Mouse (Mus musculus): ENCODE measurements around the gene Spice1. TPM values are rescaled to one million over a fixed set of nuclear protein-coding genes. Genes with fewer than 3 reads are reported as not detected.
A peak's percentile ranks its signal among the peaks of the same experiment; 100 is the strongest.

Gene Spice1
- polyA plus RNA-seq, 1 experiment from 2014 or later, result 13.3 TPM

- H3K36me3 ChIP-seq (replicated peaks), result no peaks in the 10 kb centered on the region
- no peaks in the 10 kb centered on the region for H3K9me3 ChIP-seq
- no peak overlapping the region for H3K9ac ChIP-seq
- ATAC-seq (replicated peaks), result peak; percentile 75
- H3K4me2 ChIP-seq, result no peak overlapping the region
- H3K4me1 ChIP-seq, result no peaks in the 10 kb centered on the region
- peak overlapping the region; percentile 42 for H3K27ac ChIP-seq
- no peak overlapping the region for H3K4me3 ChIP-seq
- H3K27me3 ChIP-seq (replicated peaks), result no peaks in the 10 kb centered on the region
- WGBS, result 11% methylated on average over 2 of the region's 2 CpGs
Measured at GRCm38 (mm10) chr16:44383549-44383948, 36.6 kb downstream of the Spice1 start.

- no peaks in the 10 kb centered on the region for H3K27me3 ChIP-seq (replicated peaks)
- H3K27ac ChIP-seq, result no peak overlapping the region
- H3K9ac ChIP-seq, result no peak overlapping the region
- H3K9me3 ChIP-seq, result no peaks in the 10 kb centered on the region
- no peak overlapping the region for H3K4me3 ChIP-seq
- no peak overlapping the region for H3K4me2 ChIP-seq
- no peaks in the 10 kb centered on the region for H3K4me1 ChIP-seq
- 86% methylated on average over 1 of the region's 1 CpGs for WGBS
- H3K36me3 ChIP-seq (replicated peaks), result no peaks in the 10 kb centered on the region
- no peak for ATAC-seq (replicated peaks)
Measured at GRCm38 (mm10) chr16:44384251-44384650, 37.3 kb downstream of the Spice1 start.

GRCm38 (mm10) chr16:44391877-44392548 lies 45.1 kb downstream of the Spice1 start:
- no peak overlapping the region for H3K9ac ChIP-seq
- H3K36me3 ChIP-seq (replicated peaks), result no peaks in the 10 kb centered on the region
- 37% methylated on average over 9 of the region's 9 CpGs for WGBS
- ATAC-seq (replicated peaks), result no peak
- peaks cover 17% of the 10 kb centered on the region for H3K4me1 ChIP-seq
- no peaks in the 10 kb centered on the region for H3K27me3 ChIP-seq (replicated peaks)
- H3K27ac ChIP-seq, result no peak overlapping the region
- no peak overlapping the region for H3K4me2 ChIP-seq
- no peaks in the 10 kb centered on the region for H3K9me3 ChIP-seq
- no peak overlapping the region for H3K4me3 ChIP-seq

GRCm38 (mm10) chr16:44394577-44395243 lies 47.8 kb downstream of the Spice1 start, which contains the start of gene Cfap44:
TSS of gene Cfap44 (plus strand) at chr16:44394796.
- under 1% methylated on average over 17 of the region's 17 CpGs for WGBS
- peak within 1 kb of the TSS; percentile 42 for H3K4me3 ChIP-seq

GRCm38 (mm10) chr16:44404933-44405332 lies 58.0 kb downstream of the Spice1 start:
- no peak overlapping the region for H3K9ac ChIP-seq
- H3K4me1 ChIP-seq, result no peaks in the 10 kb centered on the region
- H3K4me3 ChIP-seq, result no peak overlapping the region
- H3K4me2 ChIP-seq, result no peak overlapping the region
- H3K36me3 ChIP-seq (replicated peaks), result no peaks in the 10 kb centered on the region
- no peaks in the 10 kb centered on the region for H3K9me3 ChIP-seq
- no peak overlapping the region for H3K27ac ChIP-seq
- 93% methylated on average over 5 of the region's 5 CpGs for WGBS
- H3K27me3 ChIP-seq (replicated peaks), result no peaks in the 10 kb centered on the region
- no peak for ATAC-seq (replicated peaks)

More at GRCm38 (mm10) chr16:44394577-44395243, 47.8 kb downstream of the Spice1 start, which contains the start of gene Cfap44:
- no peaks in the 10 kb centered on the region for H3K36me3 ChIP-seq (replicated peaks)
- peaks cover 17% of the 10 kb centered on the region for H3K4me1 ChIP-seq
- peak within 1 kb of the TSS; percentile 57 for H3K27ac ChIP-seq
- no peaks in the 10 kb centered on the region for H3K27me3 ChIP-seq (replicated peaks)
- ATAC-seq (replicated peaks), result peak; percentile 93
- peak within 1 kb of the TSS; percentile 63 for H3K4me2 ChIP-seq
- no peaks in the 10 kb centered on the region for H3K9me3 ChIP-seq
- H3K9ac ChIP-seq, result peak within 1 kb of the TSS; percentile 29

GRCm38 (mm10) chr16:44407211-44407610 lies 60.3 kb downstream of the Spice1 start:
- no peaks in the 10 kb centered on the region for H3K9me3 ChIP-seq
- no peak overlapping the region for H3K27ac ChIP-seq
- no peak for ATAC-seq (replicated peaks)
- no peaks in the 10 kb centered on the region for H3K36me3 ChIP-seq (replicated peaks)
- no peak overlapping the region for H3K4me2 ChIP-seq
- H3K4me3 ChIP-seq, result no peak overlapping the region
- H3K27me3 ChIP-seq (replicated peaks), result no peaks in the 10 kb centered on the region
- no peaks in the 10 kb centered on the region for H3K4me1 ChIP-seq
- H3K9ac ChIP-seq, result no peak overlapping the region
- 93% methylated on average over 5 of the region's 5 CpGs for WGBS

GRCm38 (mm10) chr16:44408290-44408689 lies 61.4 kb downstream of the Spice1 start:
- Histone ChIP-seq H3K27ac (no peak overlapping the region), H3K36me3 (replicated peaks) (no peaks in the 10 kb centered on the region), H3K9ac (no peak overlapping the region), H3K4me2 (no peak overlapping the region), H3K4me1 (no peaks in the 10 kb centered on the region), H3K27me3 (replicated peaks) (no peaks in the 10 kb centered on the region), H3K4me3 (no peak overlapping the region), H3K9me3 (no peaks in the 10 kb centered on the region)
- whole genome bisulfite sequencing, result 92% methylated on average over 2 of the region's 2 CpGs
- no peak for ATAC-seq (replicated peaks)

GRCm38 (mm10) chr16:44410176-44410575 lies 63.3 kb downstream of the Spice1 start:
- no peaks in the 10 kb centered on the region for H3K9me3 ChIP-seq
- no peaks in the 10 kb centered on the region for H3K4me1 ChIP-seq
- H3K9ac ChIP-seq, result no peak overlapping the region
- 62% methylated on average over 6 of the region's 6 CpGs for WGBS
- ATAC-seq (replicated peaks), result no peak
- H3K36me3 ChIP-seq (replicated peaks), result no peaks in the 10 kb centered on the region
- no peak overlapping the region for H3K4me2 ChIP-seq
- H3K4me3 ChIP-seq, result no peak overlapping the region
- H3K27me3 ChIP-seq (replicated peaks), result no peaks in the 10 kb centered on the region
- H3K27ac ChIP-seq, result no peak overlapping the region

- no peak overlapping the region for H3K27ac ChIP-seq
- no peaks in the 10 kb centered on the region for H3K36me3 ChIP-seq (replicated peaks)
- H3K4me2 ChIP-seq, result no peak overlapping the region
- no peaks in the 10 kb centered on the region for H3K27me3 ChIP-seq (replicated peaks)
- no peaks in the 10 kb centered on the region for H3K9me3 ChIP-seq
- no peak for ATAC-seq (replicated peaks)
- WGBS, result 69% methylated on average over 8 of the region's 8 CpGs
- H3K4me3 ChIP-seq, result no peak overlapping the region
- H3K4me1 ChIP-seq, result no peaks in the 10 kb centered on the region
- no peak overlapping the region for H3K9ac ChIP-seq
Measured at GRCm38 (mm10) chr16:44417596-44417995, 70.7 kb downstream of the Spice1 start.

GRCm38 (mm10) chr16:44421735-44422134 lies 74.8 kb downstream of the Spice1 start:
- no peak overlapping the region for H3K27ac ChIP-seq
- no peaks in the 10 kb centered on the region for H3K4me1 ChIP-seq
- no peaks in the 10 kb centered on the region for H3K9me3 ChIP-seq
- H3K4me2 ChIP-seq, result no peak overlapping the region
- 90% methylated on average over 8 of the region's 8 CpGs for WGBS
- H3K4me3 ChIP-seq, result no peak overlapping the region
- H3K9ac ChIP-seq, result no peak overlapping the region
- ATAC-seq (replicated peaks), result no peak
- no peaks in the 10 kb centered on the region for H3K36me3 ChIP-seq (replicated peaks)
- H3K27me3 ChIP-seq (replicated peaks), result no peaks in the 10 kb centered on the region

GRCm38 (mm10) chr16:44423499-44423898 lies 76.6 kb downstream of the Spice1 start:
- ATAC-seq (replicated peaks), result no peak

GRCm38 (mm10) chr16:44428456-44428855 lies 81.5 kb downstream of the Spice1 start:
- ATAC-seq (replicated peaks), result no peak
- H3K9ac ChIP-seq, result no peak overlapping the region
- WGBS, result 78% methylated on average over 5 of the region's 5 CpGs
- no peaks in the 10 kb centered on the region for H3K9me3 ChIP-seq
- H3K4me3 ChIP-seq, result no peak overlapping the region
- no peaks in the 10 kb centered on the region for H3K36me3 ChIP-seq (replicated peaks)
- no peak overlapping the region for H3K27ac ChIP-seq
- H3K27me3 ChIP-seq (replicated peaks), result no peaks in the 10 kb centered on the region
- no peaks in the 10 kb centered on the region for H3K4me1 ChIP-seq
- H3K4me2 ChIP-seq, result no peak overlapping the region

More at GRCm38 (mm10) chr16:44423499-44423898, 76.6 kb downstream of the Spice1 start:
- H3K9ac ChIP-seq, result no peak overlapping the region
- no peak overlapping the region for H3K27ac ChIP-seq
- H3K4me2 ChIP-seq, result no peak overlapping the region
- no peaks in the 10 kb centered on the region for H3K36me3 ChIP-seq (replicated peaks)
- no peaks in the 10 kb centered on the region for H3K9me3 ChIP-seq
- no peaks in the 10 kb centered on the region for H3K4me1 ChIP-seq
- H3K4me3 ChIP-seq, result no peak overlapping the region
- WGBS, result 37% methylated on average over 3 of the region's 3 CpGs
- H3K27me3 ChIP-seq (replicated peaks), result no peaks in the 10 kb centered on the region

GRCm38 (mm10) chr16:44430021-44430420 lies 83.1 kb downstream of the Spice1 start:
- Histone ChIP-seq H3K27me3 (replicated peaks) (no peaks in the 10 kb centered on the region), H3K36me3 (replicated peaks) (no peaks in the 10 kb centered on the region), H3K4me3 (peak overlapping the region; percentile 25), H3K4me2 (peak overlapping the region; percentile 30), H3K9ac (no peak overlapping the region), H3K27ac (peak overlapping the region; percentile 45; the same call in 1 of the 2 replicates), H3K9me3 (no peaks in the 10 kb centered on the region), H3K4me1 (no peaks in the 10 kb centered on the region)
- 40% methylated on average over 7 of the region's 7 CpGs for WGBS
- ATAC-seq (replicated peaks), result peak; percentile 93

Measured in midbrain, embryonic 15.5 days (tissue).